Mouse (Mus musculus): ENCODE data around the gene Eipr1.

DNA sequence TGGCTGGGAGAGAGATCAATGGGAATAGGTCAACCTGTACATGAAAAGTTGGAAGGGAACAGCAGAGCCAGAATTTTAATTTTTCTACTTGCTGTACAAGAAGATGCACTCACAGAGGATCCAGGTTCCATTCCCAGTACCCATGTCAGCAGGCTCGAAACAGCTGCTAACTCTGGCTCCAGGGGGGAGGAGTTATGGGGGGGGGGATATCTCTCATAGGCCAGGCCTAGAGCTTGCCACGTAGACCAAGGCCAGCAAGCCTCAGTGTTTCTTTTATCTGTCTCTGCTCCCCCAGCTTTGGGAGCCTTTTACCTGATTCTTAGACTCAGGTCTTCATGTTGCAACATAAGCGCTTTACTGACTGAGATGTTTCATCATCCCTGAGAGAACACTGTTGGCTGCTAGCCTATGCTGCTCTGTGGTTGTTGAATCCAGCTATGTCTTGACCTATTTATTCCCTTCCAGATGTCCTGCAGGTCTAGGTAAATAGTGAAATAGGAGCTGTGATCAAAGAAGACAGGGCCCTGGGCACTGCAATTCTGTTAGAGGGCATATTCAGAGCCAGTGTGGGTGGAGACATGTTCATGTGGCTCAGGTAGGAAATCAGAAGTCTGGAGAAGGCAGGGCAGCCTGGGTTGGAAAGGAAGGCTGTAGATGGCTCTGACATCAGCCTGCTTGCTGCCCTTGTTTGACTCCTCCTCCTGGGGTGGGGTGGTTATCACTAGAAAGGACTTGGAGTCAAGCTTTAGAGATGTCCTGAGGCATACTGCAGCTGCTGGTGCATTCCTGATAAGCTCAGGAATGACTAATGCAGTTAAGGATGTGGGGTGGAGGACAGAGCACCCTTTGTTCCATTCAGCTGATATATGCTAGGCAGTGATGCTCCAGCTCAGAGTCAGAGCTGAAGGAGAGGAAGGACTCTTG lies 53.2 kb downstream of the Eipr1 start:
- TF ChIP-seq GATA1 (IDR thresholded peaks at IDR 0.05; ENCODE audit: low read length) (peak; percentile 99), TAL1 (IDR thresholded peaks at IDR 0.05; ENCODE audit: low read length) (peak; percentile 97)
